Mouse (Mus musculus) lung, postnatal 36 days (tissue): Measurements from ENCODE around the gene Sh2d1b2.

Source experiments
- DNase-seq: peaks from one replicate; pipeline ENCODE4 v3.0.0; 2022; ENCODE audit warnings: mixed read lengths

Gene Sh2d1b2

DNA sequence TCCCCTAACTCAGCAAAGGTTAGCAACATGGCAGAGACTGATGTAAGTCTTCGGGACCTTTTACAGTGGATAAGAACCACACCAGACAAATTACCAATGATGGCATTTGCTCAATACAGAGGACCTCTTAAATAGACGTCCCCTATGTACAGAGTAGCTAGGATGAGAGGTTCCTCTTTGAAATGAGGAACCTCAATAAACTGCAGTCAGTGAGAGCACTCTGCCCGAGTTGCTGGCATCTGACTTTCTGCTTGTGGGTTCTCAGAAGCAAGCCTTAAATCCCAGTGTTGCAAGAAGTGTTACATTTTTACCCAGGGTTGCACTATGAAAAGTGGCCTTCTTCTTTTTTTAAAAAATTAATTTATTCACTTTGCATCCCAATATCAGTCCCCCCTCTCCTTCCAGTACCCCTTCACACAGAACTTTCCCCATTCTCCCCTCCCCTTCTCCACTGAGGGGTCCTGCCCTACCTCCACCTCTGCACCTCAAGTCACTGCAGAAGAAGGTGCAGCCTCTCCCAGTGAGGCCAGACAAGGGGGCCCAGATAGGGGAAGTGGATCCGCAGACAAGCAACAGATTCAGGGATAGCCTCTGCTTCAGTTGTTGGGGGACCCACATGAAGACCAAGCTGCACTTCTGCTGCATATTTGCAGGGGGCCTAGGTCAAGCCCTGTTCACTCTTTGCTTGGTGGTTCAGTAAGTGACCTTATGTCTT is 50.0 kb downstream of the Sh2d1b2 start:
- DNase-seq: peak; percentile 46

GRCm38 (mm10) chr1:170292239-170292951 is 59.8 kb downstream of the Sh2d1b2 start:
- DNase-seq: peak; percentile 81

- DNase-seq: no peak
Measured at GRCm38 (mm10) chr1:170293257-170293656, 60.7 kb downstream of the Sh2d1b2 start.

- DNase-seq: no peak
Measured at GRCm38 (mm10) chr1:170294786-170295570, 62.4 kb downstream of the Sh2d1b2 start.

- DNase-seq: no peak
Measured at GRCm38 (mm10) chr1:170299496-170299895, 66.9 kb downstream of the Sh2d1b2 start.

GRCm38 (mm10) chr1:170301686-170302085 is 69.1 kb downstream of the Sh2d1b2 start:
- no peak for DNase-seq

DNA sequence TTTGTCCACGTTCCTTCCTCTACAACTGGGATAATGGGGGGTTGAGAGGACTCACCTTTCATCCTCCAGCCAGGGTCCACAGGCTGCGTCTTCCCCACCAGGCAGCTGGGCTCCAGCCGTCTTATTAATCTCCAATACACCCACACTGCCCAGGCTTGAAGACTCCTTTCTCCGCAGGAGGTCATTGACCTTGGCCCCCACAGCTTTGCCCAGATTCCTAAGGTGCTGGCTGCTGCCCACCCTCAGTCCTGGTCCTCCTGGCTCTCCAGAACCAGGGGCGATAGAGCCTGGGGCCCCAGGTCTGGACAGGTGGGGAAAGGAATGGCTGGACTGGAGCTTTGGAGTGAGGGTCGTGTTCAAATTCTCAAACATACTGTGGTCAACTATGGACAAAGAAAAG is 69.9 kb downstream of the Sh2d1b2 start:
- DNase-seq: no peak

DNA sequence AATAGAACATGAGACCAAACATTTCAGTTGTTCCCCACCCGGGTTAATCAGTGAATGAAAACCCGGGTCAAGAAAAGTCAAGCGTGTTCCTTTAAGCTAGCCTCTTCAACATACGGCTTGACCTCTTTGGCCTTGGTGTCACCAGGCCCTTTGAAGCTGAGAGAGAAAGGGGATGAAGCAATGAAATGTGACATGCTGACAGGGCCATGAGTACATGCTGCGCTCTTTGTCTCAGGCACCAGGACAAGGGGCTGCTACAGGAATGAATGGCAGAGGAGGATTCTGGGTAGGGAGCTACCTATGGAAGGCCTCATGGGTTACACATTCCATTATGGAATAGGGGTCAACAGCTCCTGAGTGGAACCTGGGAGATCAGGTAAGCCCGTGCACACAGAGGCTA is 70.6 kb downstream of the Sh2d1b2 start:
- no peak for DNase-seq
